Mouse (Mus musculus) retina, postnatal 1 day (tissue): ENCODE data around the gene March9.
A peak's percentile ranks its signal among the peaks of the same experiment; 100 is the strongest.

Experiments
- DNase-seq: peaks from one replicate; pipeline ENCODE4 v3.0.0-alpha.2; 2012

The March9 gene

DNA sequence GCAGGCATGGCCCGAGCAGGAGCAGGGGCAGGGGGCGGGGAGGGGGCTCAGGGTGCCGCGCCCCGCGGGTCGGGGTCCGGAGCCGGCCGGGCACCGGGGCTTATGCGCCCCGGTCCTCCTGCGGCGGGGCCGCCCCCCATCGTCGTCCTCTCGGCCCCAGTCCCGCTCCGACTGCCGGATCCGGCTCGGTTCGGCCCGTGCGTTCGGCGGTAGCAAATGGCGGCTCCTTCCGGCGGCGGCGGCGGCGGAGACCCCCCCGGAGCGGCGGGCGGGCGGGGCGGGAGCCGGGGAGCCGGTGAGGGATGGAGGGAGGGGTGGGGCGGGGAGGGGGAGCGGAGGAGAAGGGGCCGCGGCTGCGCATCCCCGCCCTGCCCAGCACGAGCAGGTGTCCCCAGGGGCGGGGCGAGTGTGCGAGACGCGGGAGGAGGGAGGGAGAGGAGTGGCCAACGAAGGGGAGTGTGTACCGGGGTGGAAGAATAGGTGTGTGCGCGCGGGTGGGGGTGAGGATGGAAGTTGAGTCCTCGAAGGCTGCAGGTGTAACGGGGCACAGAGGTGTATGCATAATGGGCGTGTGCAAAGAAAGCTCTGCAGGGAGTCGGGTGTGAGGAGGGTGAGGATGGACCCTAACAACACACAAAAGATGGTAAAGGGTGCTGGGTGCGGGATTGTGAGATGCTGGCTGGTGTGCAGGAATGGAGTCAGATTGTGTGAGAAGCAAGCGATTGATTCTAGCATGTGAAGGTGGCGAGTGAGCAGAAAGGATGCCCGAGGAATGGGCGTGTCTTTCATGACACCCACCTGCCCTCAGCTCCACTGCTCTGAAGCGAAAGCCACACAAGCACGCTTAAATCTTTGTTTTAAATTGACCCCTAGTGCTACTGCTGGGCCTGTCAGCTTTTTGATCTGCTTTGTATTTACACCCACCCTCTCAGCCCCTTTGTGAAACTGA is at the start of gene March9:
TSS of gene March9 (minus strand) at position 217 of the 949 bp plus-strand sequence.
- peak; percentile 86 for DNase-seq

DNA sequence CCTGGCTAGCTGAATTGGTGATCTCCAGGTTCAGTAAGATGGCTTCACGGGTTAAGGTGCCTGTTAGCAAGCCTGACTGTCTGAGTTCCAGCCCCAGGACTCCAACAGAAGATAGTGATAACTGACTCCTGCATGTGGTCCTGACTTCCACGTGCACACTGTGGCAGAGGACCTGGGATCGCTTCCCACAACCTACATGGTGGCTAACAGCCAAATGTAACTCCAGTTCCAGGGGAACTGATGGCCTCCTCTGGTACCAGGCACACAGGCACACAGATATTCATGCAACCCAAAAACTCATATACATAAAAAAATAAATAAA is 48.2 kb upstream of the March9 start:
- DNase-seq: no peak

- no peak for DNase-seq
Measured at GRCm38 (mm10) chr10:127107563-127108261, 47.7 kb upstream of the March9 start.

GRCm38 (mm10) chr10:127103631-127104030 is 43.6 kb upstream of the March9 start:
- DNase-seq: no peak

DNA sequence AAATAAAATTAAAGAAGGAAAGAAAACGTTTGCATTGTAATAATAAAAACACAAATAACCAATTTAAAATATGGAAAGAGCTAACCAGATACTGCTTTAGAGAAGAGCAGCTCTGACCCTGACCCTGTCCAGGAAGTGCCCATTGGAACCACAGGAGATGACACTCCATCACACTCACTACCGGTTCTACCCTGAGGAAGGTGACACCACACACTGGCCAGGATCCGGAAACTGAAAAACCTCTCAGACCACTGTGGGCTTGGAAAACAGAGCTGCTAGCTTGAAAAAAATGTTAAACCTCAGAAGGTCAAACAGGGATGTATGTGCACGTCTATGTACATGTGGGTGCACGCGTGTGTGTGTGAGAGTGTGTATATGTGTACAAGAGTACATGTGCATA is 41.2 kb upstream of the March9 start:
- DNase-seq: no peak

DNA sequence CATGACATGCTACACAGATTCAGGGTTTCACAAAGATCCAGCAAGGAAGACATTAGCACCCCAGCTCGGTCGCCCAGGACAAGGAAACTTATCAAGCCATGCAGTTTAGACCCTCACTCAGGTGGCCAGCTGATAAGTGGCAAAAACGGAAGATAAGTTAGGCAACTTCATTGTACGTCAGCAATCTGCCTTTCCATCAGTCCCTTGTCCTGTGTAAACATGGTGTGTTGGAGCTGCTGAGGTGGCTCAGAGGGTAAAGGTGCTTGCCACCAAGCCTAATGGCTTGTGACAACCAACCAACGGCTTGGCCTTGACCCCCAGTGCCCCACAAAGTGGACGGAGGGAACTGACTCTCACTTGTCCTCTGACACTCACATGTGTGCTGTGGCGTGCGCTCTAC is 40.4 kb upstream of the March9 start:
- no peak for DNase-seq

DNA sequence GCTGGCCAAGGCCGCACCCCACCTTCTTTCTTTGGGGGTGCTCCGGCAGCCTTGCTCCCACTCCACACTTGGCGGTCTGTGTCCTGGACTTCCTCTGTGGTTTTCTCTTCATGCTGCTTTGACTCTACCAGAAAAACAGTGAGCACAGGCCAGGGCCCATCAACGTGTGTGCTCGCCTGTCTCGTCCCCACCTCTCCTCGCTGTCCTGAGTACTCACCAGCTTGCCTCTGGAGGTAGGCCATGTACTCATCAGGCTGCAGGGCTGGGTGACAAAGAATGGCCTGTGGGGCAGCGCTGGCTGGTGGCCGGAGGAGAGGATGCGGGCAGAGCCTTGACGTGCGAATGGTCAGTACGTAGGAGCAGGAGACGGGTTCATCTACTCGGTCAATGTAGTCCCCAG is 39.9 kb upstream of the March9 start:
- no peak for DNase-seq

GRCm38 (mm10) chr10:127099191-127099590 is 39.2 kb upstream of the March9 start:
- no peak for DNase-seq

- no peak for DNase-seq
Measured at GRCm38 (mm10) chr10:127098514-127098913, 38.5 kb upstream of the March9 start.

GRCm38 (mm10) chr10:127094382-127094802 is 34.4 kb upstream of the March9 start:
- no peak for DNase-seq

- DNase-seq: no peak
Measured at GRCm38 (mm10) chr10:127092742-127093141, 32.8 kb upstream of the March9 start.

- peak; percentile 67 for DNase-seq
Measured at GRCm38 (mm10) chr10:127091507-127092396, 31.8 kb upstream of the March9 start.

DNA sequence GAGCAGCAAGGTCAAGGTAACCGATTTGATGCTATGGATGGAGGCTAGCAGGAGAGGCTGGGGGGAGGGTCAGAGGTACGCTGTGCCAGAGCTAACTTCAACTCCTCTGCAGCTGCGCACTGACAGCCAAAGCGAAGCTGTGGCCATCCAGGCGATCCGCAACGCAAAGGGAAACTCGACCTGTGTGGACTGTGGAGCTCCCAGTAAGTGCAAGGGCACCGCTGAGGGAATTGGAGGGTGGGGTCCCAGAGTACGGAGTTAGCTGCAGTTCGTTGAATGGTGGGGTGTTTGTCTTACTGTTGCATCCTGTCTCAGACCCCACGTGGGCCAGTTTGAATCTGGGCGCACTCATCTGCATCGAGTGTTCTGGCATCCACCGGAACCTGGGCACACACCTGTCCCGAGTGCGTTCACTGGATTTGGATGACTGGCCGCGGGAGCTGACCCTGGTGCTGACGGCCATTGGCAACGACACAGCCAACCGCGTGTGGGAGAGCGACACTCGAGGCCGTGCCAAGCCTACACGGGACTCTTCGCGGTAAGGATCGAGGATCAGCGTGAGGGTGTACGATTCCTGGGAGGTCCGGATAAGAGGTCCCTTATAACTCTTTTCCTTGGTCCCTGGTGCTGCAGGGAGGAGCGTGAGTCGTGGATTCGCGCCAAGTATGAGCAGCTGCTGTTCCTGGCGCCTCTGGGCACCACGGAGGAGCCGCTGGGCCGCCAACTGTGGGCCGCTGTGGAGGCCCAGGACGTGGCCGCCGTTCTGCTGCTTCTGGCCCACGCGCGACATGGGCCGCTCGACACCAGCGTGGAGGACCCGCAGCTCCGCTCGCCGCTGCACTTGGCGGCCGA is 30.8 kb upstream of the March9 start:
- peak; percentile 62 for DNase-seq

DNA sequence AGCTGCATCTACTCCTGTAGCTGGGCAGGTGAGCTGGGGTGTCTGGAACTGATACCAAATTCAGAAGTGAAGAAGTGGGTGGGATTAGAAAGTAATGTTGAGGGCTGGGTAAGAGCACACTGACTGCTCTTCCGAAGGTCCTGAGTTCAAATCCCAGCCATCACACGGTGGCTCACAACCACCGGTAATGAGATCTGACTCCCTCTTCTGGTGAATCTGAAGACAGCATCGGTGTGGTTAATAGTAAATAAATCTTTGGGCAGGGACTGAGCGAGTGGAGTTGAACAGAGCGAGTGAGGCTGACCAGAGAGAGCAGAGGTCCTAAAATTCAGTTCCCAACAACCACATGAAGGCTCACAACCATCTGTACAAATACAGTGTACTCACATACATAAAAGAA is 25.6 kb upstream of the March9 start:
- DNase-seq: no peak

GRCm38 (mm10) chr10:127085052-127085451 is 25.1 kb upstream of the March9 start:
- no peak for DNase-seq

GRCm38 (mm10) chr10:127083915-127084306 is 23.9 kb upstream of the March9 start:
- DNase-seq: no peak

- DNase-seq: no peak
Measured at GRCm38 (mm10) chr10:127083292-127083914, 23.4 kb upstream of the March9 start.

DNA sequence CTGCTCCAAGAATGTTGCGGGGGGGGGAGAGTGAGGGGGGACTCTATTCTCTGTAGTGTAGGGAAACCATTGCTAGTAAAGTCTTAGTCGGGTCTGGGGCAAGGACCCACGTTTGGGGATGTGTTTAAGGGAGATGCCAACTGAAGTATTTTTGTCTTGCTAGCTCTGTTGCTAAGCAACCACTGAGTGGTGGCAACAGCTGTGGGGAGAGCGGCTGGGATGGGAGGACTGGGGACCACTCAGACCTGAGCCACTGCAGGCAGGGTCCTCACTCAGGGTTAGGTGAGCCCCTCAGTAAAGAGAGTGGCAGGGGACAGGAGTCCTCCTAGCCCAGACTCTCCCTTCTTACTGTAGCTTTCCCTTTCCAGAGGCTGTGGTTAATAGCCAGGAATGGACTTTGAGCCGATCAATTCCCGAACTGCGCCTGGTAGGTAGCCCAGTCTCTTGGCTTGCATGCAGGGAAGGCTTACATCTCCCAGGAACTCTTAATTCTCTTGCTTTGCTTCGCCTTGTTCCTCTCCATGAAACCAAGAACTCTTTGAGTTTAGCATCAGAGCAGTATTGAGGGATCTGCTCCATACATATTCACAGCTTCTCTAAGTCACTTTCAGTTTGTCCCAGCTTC is 22.1 kb upstream of the March9 start:
- DNase-seq: peak; percentile 73

DNA sequence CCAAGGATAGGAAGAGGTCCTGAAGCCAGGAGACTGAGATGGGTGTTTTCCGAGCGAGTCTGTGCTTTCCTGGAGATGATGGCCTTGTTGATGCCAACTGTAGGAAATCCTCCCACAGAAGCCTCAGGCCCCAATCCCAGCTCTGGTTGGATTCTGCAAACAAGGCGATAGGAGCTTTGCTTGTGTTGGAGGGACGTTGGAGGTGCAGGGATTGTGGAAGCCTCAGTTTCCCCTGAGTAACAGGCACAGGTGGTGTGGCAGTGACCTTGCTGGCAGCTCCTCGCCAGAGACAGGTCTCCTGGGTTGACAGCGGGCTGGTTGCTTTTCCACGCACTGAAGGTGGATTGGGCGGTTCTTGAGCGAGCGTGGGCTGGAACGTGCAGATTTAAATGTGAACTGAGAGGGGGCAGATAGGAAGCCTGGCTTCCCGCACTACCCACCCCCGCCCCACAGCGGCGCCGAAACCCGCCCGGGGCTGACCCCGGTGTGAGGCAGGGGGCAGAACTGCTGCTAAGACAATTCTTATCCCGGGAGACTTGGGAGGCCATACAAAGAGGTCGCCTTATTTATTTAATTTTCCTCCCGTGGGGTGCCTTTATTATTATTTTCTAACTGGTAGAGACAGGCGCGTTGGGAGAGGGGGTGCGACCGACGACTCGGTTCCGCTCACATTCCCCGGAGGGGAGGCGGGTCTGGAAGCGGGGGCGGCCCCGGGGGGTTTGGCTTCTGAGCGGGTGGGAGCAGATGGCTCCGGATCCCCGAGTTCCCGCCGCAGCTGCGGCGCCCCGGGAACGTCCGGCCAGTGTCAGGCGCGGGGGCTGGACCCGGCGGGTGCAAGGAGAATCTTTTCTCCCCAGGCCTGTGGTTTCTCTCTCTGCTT is 21.2 kb upstream of the March9 start:
- peak; percentile 27 for DNase-seq
